Mouse (Mus musculus): ENCODE results near the gene Myo1d. TPM values are rescaled to one million over a fixed set of nuclear protein-coding genes. Genes with fewer than 3 reads are reported as not detected.

The Myo1d gene
- polyA plus RNA-seq, 1 experiment: 5.9 TPM

DNA sequence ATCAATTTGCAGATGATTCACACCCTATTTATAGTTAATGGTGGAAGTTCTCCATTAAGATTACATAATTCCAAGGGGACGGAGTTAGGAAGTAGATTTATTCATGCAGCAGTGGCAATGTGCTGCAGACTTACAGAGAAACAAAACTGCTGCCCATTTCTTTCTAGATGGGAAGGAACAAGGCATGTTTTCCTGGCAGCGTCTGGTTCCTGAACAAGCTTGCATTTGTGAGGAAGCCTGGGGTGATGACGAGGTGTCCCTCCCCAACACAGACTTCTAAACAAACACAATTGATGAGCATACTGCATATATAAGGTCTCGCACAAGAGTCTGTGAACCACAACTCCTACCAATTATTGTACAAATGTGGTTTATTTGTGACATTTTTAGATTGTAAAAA is 109.9 kb downstream of the Myo1d start:
- no peaks in the 10 kb centered on the region for H3K36me3 ChIP-seq (ENCODE audit: control insufficient read depth, insufficient read depth, low read length)
- H3K4me1 ChIP-seq (replicated peaks; ENCODE audit: control insufficient read depth, insufficient read depth, low read length): no peaks in the 10 kb centered on the region

DNA sequence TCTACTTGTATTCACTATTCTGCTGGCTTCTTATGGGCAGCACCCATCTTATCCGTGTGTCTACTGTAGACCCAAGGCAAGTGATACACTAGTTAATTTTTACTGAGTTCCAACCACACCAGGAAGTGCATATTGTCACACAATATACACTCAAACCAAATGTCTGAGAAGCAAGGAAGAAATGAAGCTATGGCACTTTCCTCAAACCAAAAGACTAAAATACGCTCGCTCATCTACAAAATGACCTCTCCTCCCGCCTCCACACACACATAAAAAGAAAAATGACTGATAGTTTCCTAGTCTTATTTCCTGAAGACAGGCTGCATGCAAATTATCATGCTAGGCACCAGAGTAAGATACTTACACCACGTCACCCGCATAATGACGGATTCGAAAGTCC is 113.6 kb downstream of the Myo1d start:
- no peak overlapping the region for H3K27ac ChIP-seq (ENCODE audit: control insufficient read depth, insufficient read depth, low read length)
- no peak for DNase-seq
- WGBS: 86% methylated on average over 8 of the region's 8 CpGs
- no peaks in the 10 kb centered on the region for H3K4me1 ChIP-seq (replicated peaks; ENCODE audit: control insufficient read depth, insufficient read depth, low read length)
- TF ChIP-seq CTCF (IDR thresholded peaks at IDR 0.05; ENCODE audit: borderline replicate concordance, control insufficient read depth, extremely low read depth, insufficient read depth, low read length, poor library complexity) (no peak), POLR2A (IDR thresholded peaks at IDR 0.05; ENCODE audit: control insufficient read depth, extremely low read depth, insufficient read depth, low read length, poor library complexity) (no peak)
- no peaks in the 10 kb centered on the region for H3K36me3 ChIP-seq (ENCODE audit: control insufficient read depth, insufficient read depth, low read length)
- no peaks in the 10 kb centered on the region for H3K27me3 ChIP-seq (ENCODE audit: control insufficient read depth, insufficient read depth, low read length)
- no peak overlapping the region for H3K4me3 ChIP-seq (ENCODE audit: control insufficient read depth, insufficient read depth, low read length)

More for the DNA sequence above, 109.9 kb downstream of the Myo1d start:
- Histone ChIP-seq H3K27ac (ENCODE audit: control insufficient read depth, insufficient read depth, low read length) (no peak overlapping the region), H3K4me3 (ENCODE audit: control insufficient read depth, insufficient read depth, low read length) (no peak overlapping the region), H3K27me3 (ENCODE audit: control insufficient read depth, insufficient read depth, low read length) (no peaks in the 10 kb centered on the region)
- TF ChIP-seq POLR2A (IDR thresholded peaks at IDR 0.05; ENCODE audit: control insufficient read depth, extremely low read depth, insufficient read depth, low read length, poor library complexity) (no peak), CTCF (IDR thresholded peaks at IDR 0.05; ENCODE audit: borderline replicate concordance, control insufficient read depth, extremely low read depth, insufficient read depth, low read length, poor library complexity) (no peak)
- DNase-seq: no peak
- 86% methylated on average over 4 of the region's 4 CpGs for WGBS

DNA sequence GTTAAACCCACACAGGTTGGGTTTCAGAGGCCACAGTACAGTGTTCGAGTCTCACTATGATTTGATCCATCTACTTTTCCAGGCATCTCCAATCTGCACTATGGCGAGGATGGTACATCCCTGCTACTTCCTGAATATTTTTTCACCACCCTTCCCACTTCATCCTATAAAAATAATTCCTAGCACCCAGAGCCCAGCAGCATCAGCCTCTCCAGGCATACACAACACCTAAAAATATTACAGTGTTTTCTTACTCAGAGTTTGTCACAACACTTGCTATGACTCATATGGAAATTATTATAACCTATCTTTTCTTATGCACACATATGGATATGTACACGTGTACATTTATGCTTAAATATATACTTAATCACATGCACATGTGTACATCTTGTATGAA is 115.6 kb downstream of the Myo1d start:
- H3K4me1 ChIP-seq (replicated peaks; ENCODE audit: control insufficient read depth, insufficient read depth, low read length): no peaks in the 10 kb centered on the region
- no peak for TF ChIP-seq POLR2A (IDR thresholded peaks at IDR 0.05; ENCODE audit: control insufficient read depth, extremely low read depth, insufficient read depth, low read length, poor library complexity)
- TF ChIP-seq CTCF (IDR thresholded peaks at IDR 0.05; ENCODE audit: borderline replicate concordance, control insufficient read depth, extremely low read depth, insufficient read depth, low read length, poor library complexity): no peak
- 83% methylated on average over 3 of the region's 3 CpGs for WGBS
- H3K36me3 ChIP-seq (ENCODE audit: control insufficient read depth, insufficient read depth, low read length): no peaks in the 10 kb centered on the region
- no peak overlapping the region for H3K27ac ChIP-seq (ENCODE audit: control insufficient read depth, insufficient read depth, low read length)
- no peaks in the 10 kb centered on the region for H3K27me3 ChIP-seq (ENCODE audit: control insufficient read depth, insufficient read depth, low read length)
- DNase-seq: no peak
- no peak overlapping the region for H3K4me3 ChIP-seq (ENCODE audit: control insufficient read depth, insufficient read depth, low read length)

DNA sequence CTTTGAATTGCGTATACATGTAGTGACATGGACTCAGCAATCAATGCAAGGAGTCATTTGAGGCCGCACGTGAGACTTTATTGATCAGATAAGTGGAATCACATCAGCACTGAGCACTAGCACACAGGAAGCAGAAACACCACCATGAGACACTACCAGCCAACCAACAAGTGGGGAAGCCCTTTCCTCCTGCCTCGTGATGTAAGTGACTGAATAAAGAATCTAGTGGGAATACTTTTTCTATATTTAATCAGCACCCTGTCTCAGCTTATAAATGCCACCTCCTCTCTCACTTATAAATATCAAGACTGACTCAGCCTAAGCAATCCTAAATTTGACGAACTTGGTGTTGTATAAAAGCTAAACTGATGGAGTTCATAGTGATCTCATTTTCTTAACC is 134.7 kb downstream of the Myo1d start:
- 91% methylated on average over 5 of the region's 5 CpGs for WGBS
- no peak overlapping the region for H3K4me3 ChIP-seq (ENCODE audit: control insufficient read depth, insufficient read depth, low read length)
- no peaks in the 10 kb centered on the region for H3K36me3 ChIP-seq (ENCODE audit: control insufficient read depth, insufficient read depth, low read length)
- no peaks in the 10 kb centered on the region for H3K4me1 ChIP-seq (replicated peaks; ENCODE audit: control insufficient read depth, insufficient read depth, low read length)
- H3K27me3 ChIP-seq (ENCODE audit: control insufficient read depth, insufficient read depth, low read length): no peaks in the 10 kb centered on the region
- no peak overlapping the region for H3K27ac ChIP-seq (ENCODE audit: control insufficient read depth, insufficient read depth, low read length)
- DNase-seq: no peak
- no peak for TF ChIP-seq POLR2A (IDR thresholded peaks at IDR 0.05; ENCODE audit: control insufficient read depth, extremely low read depth, insufficient read depth, low read length, poor library complexity)
- TF ChIP-seq CTCF (IDR thresholded peaks at IDR 0.05; ENCODE audit: borderline replicate concordance, control insufficient read depth, extremely low read depth, insufficient read depth, low read length, poor library complexity): no peak

DNA sequence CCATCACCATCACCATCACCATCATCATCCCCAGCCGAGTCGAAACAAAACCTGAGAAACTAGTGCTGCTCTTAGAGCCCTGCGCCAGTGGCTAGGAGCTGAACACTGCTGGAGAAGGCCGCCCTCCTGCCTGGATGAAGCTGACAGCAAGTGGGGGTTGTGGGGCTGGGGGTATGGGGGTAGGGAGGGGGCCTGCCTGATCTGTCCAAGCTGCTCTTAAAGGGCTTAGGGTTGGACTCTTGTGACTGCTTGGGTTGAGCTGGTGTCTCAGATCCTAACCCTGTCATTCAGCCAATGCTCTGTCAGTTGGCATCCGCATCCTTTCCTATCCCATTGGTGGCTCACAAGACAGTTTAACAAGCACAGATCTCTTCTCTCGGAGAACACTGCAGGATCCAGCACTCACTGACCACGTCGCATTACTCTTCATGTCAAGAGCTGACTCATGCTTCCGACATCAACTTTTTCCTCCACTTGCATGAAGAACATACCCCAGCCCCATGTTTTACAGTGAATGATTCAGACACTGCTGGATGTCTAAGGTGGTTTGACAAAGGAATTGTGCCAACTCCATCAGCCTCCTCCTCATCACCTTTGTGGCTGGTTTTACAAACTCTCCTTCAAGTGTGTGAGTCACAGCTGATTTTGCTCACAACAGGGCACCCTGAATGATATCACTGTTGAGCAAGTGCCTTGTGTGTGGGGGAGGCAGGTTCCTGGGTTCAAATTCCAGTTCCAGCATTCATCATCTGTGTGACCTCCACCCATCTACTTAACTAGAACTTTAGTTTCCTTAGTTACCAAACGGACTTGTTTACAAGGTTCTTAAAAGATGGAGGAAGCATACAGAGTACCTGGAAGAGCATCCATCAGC is 150.6 kb downstream of the Myo1d start:
- WGBS: 93% methylated on average over 10 of the region's 10 CpGs
- Histone ChIP-seq H3K4me3 (ENCODE audit: control insufficient read depth, insufficient read depth, low read length) (no peak overlapping the region), H3K27ac (ENCODE audit: control insufficient read depth, insufficient read depth, low read length) (no peak overlapping the region), H3K4me1 (replicated peaks; ENCODE audit: control insufficient read depth, insufficient read depth, low read length) (no peaks in the 10 kb centered on the region), H3K27me3 (ENCODE audit: control insufficient read depth, insufficient read depth, low read length) (no peaks in the 10 kb centered on the region), H3K36me3 (ENCODE audit: control insufficient read depth, insufficient read depth, low read length) (no peaks in the 10 kb centered on the region)
- DNase-seq: no peak
- TF ChIP-seq POLR2A (IDR thresholded peaks at IDR 0.05; ENCODE audit: control insufficient read depth, extremely low read depth, insufficient read depth, low read length, poor library complexity) (no peak), CTCF (IDR thresholded peaks at IDR 0.05; ENCODE audit: borderline replicate concordance, control insufficient read depth, extremely low read depth, insufficient read depth, low read length, poor library complexity) (no peak)

DNA sequence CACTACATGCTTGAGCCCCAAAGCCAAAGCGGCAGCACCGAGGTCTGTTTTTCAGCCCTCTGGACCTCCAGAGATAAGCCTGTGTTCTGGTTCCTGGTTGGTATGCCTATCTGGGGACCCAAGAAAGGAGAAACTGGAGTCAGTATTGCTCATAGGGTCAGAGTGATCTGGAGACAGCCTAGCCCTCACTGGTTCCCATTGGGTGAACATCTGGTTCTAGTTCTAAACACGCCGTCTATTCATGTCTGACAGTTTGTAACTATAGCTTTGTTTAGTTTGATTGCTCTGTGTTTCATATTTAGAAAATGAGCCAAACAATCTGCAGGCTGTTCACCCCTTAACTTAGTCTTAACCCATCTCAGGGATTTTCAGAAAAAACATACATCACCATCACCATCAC is 151.2 kb downstream of the Myo1d start:
- no peaks in the 10 kb centered on the region for H3K36me3 ChIP-seq (ENCODE audit: control insufficient read depth, insufficient read depth, low read length)
- no peak for TF ChIP-seq CTCF (IDR thresholded peaks at IDR 0.05; ENCODE audit: borderline replicate concordance, control insufficient read depth, extremely low read depth, insufficient read depth, low read length, poor library complexity)
- no peak for TF ChIP-seq POLR2A (IDR thresholded peaks at IDR 0.05; ENCODE audit: control insufficient read depth, extremely low read depth, insufficient read depth, low read length, poor library complexity)
- no peaks in the 10 kb centered on the region for H3K4me1 ChIP-seq (replicated peaks; ENCODE audit: control insufficient read depth, insufficient read depth, low read length)
- 97% methylated on average over 4 of the region's 4 CpGs for WGBS
- H3K27ac ChIP-seq (ENCODE audit: control insufficient read depth, insufficient read depth, low read length): no peak overlapping the region
- H3K4me3 ChIP-seq (ENCODE audit: control insufficient read depth, insufficient read depth, low read length): no peak overlapping the region
- DNase-seq: no peak
- H3K27me3 ChIP-seq (ENCODE audit: control insufficient read depth, insufficient read depth, low read length): no peaks in the 10 kb centered on the region
